Mouse (Mus musculus) stomach, embryonic 16.5 days (tissue): ENCODE results near the gene Eef1akmt1. TPM values are rescaled to one million over a fixed set of nuclear protein-coding genes. Genes with fewer than 3 reads are reported as not detected.

Source experiments
- ATAC-seq: fragments of 200-750 bp; cut with Nextera tagmentation; 2 replicates; pipeline ENCODE4 v1.8.0; 2017; ENCODE audit warnings: moderate number of reproducible peaks, moderate TSS enrichment; ENCODE audit not compliant: insufficient read depth, low FRiP score
- H3K27ac ChIP-seq: fragments of 300-500 bp; sonication (generic); 2 replicates; pipeline ENCODE4 v1.5.1; 2014; ENCODE audit warnings: low read length
- H3K27me3 ChIP-seq: fragments of 300-500 bp; sonication (generic); 2 replicates; pipeline ENCODE4 v1.6.1; 2014; ENCODE audit warnings: low read length, control low read depth, mixed read lengths; ENCODE audit not compliant: control insufficient read depth, insufficient read depth
- H3K36me3 ChIP-seq: fragments of 300-500 bp; sonication (generic); 2 replicates; pipeline ENCODE4 v1.6.1; 2014; ENCODE audit warnings: low read length; ENCODE audit not compliant: control insufficient read depth, insufficient read depth
- H3K4me1 ChIP-seq: fragments of 300-500 bp; sonication (generic); 2 replicates; pipeline ENCODE4 v1.6.1; 2014; ENCODE audit warnings: low read length, control low read depth, mixed read lengths; ENCODE audit not compliant: control insufficient read depth, insufficient read depth
- H3K4me2 ChIP-seq: fragments of 300-500 bp; sonication (generic); 2 replicates; pipeline ENCODE4 v1.6.1; 2014; ENCODE audit warnings: low read depth, low read length, mixed read lengths
- H3K4me3 ChIP-seq: fragments of 300-500 bp; sonication (generic); replicated peaks from 2 replicates; pipeline ENCODE4 v1.5.1; 2014; ENCODE audit warnings: mild to moderate bottlenecking, low read length
- H3K9ac ChIP-seq: fragments of 300-500 bp; sonication (generic); 2 replicates; pipeline ENCODE4 v1.6.1; 2014; ENCODE audit warnings: low read length
- H3K9me3 ChIP-seq: fragments of 300-500 bp; sonication (generic); replicated peaks from 2 replicates; pipeline ENCODE4 v1.6.1; 2016; ENCODE audit warnings: low read length, control low read depth; ENCODE audit not compliant: control insufficient read depth
- WGBS: fragments of 180-500 bp; shearing (Covaris S2); extraction: QIAGEN DNeasy Blood & Tissue Kit; methylation state at CpG from one replicate; pipeline ENCODE4 v1.1.7; 2014; 5-methylcytosine and 5-hydroxymethylcytosine counted together
- polyA plus RNA-seq: library from polyadenylated mRNA; unstranded; fragments of >200 nt; fragmentation: Nextera tagmentation; extraction: Ambion mirVana; gene quantifications from 2 replicates; pipeline ENCODE4 v1.2.1, GENCODE M21; 2015

The Eef1akmt1 gene
- polyA plus RNA-seq, 1 experiment from 2014 or later: 75.3 TPM

DNA sequence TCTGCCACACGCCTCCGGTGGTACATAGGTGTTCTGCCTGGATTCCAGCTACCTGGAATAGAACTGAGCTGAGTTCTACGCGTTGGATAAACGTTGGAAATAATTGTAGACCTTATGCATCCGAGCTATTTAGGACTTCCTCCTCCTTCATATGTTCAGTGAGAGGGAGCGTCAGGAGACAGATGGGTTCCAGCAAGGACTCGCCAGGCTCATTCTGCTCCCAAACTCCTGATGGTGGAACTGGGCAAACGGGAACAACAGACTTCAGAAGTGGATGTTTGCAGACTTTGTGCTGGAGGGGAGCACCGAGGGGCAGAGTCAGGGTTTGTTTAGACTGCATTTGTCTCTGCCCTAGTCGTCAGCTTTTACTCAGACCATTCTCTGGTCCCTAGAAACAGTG, 30.7 kb downstream of the Eef1akmt1 start:
- peaks cover 21% of the 10 kb centered on the region for H3K4me1 ChIP-seq
- H3K27me3 ChIP-seq: no peaks in the 10 kb centered on the region
- H3K36me3 ChIP-seq: no peaks in the 10 kb centered on the region
- 63% methylated on average over 11 of the region's 11 CpGs for WGBS
- no peak overlapping the region for H3K4me2 ChIP-seq
- no peak overlapping the region for H3K27ac ChIP-seq
- H3K9ac ChIP-seq: no peak overlapping the region; the same call in 1 of the 2 replicates
- ATAC-seq: no peak
- H3K4me3 ChIP-seq: no peak overlapping the region
- H3K9me3 ChIP-seq: no peaks in the 10 kb centered on the region

DNA sequence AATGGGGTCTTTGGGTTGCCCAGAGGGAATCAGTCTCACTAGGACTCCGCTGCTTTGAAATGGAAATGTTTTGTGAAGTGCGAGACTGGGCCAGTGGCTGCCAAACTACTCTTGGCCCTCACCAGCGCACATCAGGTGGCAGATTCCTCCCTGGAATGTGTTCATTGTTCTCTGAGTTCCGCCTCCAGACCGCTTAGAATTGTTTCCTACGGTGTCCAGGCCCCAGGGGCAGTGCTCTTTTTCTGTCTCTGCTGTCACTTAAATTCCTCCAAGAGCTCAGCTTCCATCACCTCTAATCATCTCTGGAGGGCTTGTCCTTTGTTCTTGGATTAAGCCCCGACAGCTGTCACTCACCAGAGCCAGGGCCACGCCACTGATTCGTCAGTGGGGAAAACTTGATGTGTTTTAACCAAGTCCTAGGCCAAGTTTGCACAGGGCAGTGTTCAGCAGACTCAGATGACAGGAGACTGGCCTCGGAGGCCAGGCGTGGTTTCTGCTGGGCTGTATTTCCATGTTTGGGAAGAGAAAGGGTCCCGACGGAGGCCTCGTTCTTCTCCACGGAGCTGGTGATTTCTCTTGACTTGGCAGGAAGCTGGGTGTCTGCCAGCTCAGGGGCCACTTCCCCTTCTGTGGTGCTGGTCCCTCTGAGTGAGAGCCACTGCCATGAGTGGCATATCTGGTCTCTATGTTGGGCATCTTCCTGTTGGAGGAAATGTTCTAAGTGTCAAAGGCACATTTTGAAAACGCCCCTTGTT, 34.0 kb downstream of the Eef1akmt1 start:
- no peak overlapping the region for H3K4me3 ChIP-seq
- H3K36me3 ChIP-seq: no peaks in the 10 kb centered on the region
- H3K4me1 ChIP-seq: peaks cover 36% of the 10 kb centered on the region
- peak overlapping the region; percentile 39 for H3K27ac ChIP-seq
- no peaks in the 10 kb centered on the region for H3K27me3 ChIP-seq
- 26% methylated on average over 16 of the region's 16 CpGs for WGBS
- no peaks in the 10 kb centered on the region for H3K9me3 ChIP-seq
- peak overlapping the region; percentile 24; the same call in 1 of the 2 replicates for H3K4me2 ChIP-seq
- ATAC-seq: peak; percentile 27; the same call in 1 of the 2 replicates
- H3K9ac ChIP-seq: peak overlapping the region; percentile 62

DNA sequence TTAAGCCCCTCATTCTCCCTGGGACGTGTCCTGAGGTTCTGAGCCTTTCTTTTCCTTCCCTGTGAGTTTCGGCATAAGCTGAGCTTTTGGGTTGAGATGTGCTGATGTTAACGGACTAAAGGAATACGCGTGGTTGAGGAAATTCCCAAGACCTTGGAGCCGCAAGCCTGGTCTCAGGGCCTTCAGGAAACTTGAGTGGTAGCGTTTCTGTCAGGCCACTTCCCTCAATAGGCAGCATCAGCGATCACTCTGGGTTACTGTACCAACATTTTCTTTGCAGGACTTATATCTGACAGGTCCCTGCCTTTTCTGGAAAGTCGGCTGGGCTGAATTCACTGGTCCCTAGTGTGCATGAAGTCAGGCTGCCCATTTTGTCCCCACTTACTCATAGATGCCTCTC, 34.6 kb downstream of the Eef1akmt1 start:
- H3K4me2 ChIP-seq: no peak overlapping the region
- no peaks in the 10 kb centered on the region for H3K27me3 ChIP-seq
- no peak for ATAC-seq
- no peak overlapping the region for H3K4me3 ChIP-seq
- no peaks in the 10 kb centered on the region for H3K9me3 ChIP-seq
- H3K36me3 ChIP-seq: no peaks in the 10 kb centered on the region
- WGBS: 59% methylated on average over 9 of the region's 9 CpGs
- H3K4me1 ChIP-seq: peaks cover 36% of the 10 kb centered on the region
- no peak overlapping the region for H3K9ac ChIP-seq
- peak overlapping the region; percentile 39 for H3K27ac ChIP-seq

DNA sequence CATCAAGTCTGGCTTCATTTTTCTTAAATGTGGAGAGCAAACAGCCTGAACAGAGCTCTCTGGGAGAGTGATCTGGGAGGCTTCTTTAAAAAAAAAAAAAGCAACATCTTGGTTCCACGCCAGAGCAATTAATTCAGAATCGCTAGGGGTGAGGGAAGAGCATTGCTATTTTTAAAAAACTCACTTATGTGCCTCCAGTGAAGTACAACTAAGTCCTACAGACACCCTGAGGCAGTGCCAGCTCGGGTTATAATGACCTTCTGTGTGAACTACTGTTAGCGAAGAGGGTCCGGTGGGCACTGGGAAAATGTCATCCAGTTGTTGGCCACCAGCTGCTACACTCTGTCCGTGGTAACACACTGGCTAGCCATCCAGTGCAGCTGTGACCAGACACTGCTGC, 35.8 kb downstream of the Eef1akmt1 start:
- Histone ChIP-seq H3K9me3 (no peaks in the 10 kb centered on the region), H3K4me2 (0 out of 2 replicates have a peak overlapping the region, but pooled peaks have one; percentile 6), H3K4me1 (peaks cover 36% of the 10 kb centered on the region), H3K4me3 (no peak overlapping the region), H3K27me3 (no peaks in the 10 kb centered on the region), H3K27ac (peak overlapping the region; percentile 92), H3K36me3 (no peaks in the 10 kb centered on the region), H3K9ac (no peak overlapping the region)
- peak; percentile 39; the same call in 1 of the 2 replicates for ATAC-seq
- WGBS: 38% methylated on average over 6 of the region's 6 CpGs

DNA sequence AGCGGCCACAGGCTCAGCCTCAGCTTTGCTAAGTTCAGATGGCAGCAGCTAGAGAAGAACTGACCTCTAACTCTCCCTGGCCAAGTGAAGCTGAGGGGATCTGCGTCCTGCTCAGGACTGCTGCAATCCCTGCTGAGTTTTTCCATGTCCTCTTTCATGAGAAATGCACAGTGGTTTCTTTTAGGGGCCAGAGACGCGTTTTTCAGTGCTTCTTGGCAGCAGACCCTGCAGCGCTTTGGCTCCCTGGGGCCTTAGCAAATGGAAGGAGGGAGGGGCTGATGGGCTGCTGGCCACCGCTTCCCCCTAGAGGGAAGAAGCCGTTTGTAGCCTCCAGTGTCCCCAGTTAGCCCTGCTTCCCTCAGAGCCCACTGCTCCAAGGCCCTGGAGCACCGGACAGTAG, 36.5 kb downstream of the Eef1akmt1 start:
- Histone ChIP-seq H3K4me2 (peak overlapping the region; percentile 5; the same call in 1 of the 2 replicates), H3K9me3 (no peaks in the 10 kb centered on the region), H3K4me3 (no peak overlapping the region), H3K36me3 (no peaks in the 10 kb centered on the region), H3K9ac (peak overlapping the region; percentile 44; the same call in 1 of the 2 replicates), H3K4me1 (peaks cover 36% of the 10 kb centered on the region), H3K27me3 (no peaks in the 10 kb centered on the region), H3K27ac (peak overlapping the region; percentile 92)
- WGBS: 21% methylated on average over 8 of the region's 8 CpGs
- peak; percentile 80; the same call in 1 of the 2 replicates for ATAC-seq

DNA sequence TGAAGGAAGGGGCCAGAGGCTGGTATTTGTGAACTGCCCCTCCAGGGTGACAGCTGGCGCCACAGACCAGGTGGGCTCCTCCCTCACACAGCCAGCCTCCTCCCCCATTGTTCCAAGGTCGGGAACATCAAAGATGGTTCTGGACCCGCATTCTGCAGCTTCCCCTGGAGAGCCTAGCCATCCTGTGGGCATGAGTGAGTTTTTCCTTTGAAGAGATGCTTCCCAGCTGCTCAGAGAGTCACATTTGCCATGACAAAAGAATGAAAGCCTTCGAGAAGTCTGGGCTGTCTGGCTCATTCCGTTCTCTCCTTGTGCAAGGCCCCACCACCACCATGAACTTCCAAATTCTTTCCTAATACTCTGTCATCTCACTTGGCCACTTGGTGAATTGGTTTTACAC, 37.1 kb downstream of the Eef1akmt1 start:
- 20% methylated on average over 5 of the region's 5 CpGs for WGBS
- Histone ChIP-seq H3K27me3 (no peaks in the 10 kb centered on the region), H3K4me1 (peaks cover 36% of the 10 kb centered on the region), H3K9ac (peak overlapping the region; percentile 44; the same call in 1 of the 2 replicates), H3K4me2 (0 out of 2 replicates have a peak overlapping the region, but pooled peaks have one; percentile 5), H3K36me3 (no peaks in the 10 kb centered on the region), H3K27ac (peak overlapping the region; percentile 92), H3K4me3 (no peak overlapping the region), H3K9me3 (no peaks in the 10 kb centered on the region)
- no peak for ATAC-seq

DNA sequence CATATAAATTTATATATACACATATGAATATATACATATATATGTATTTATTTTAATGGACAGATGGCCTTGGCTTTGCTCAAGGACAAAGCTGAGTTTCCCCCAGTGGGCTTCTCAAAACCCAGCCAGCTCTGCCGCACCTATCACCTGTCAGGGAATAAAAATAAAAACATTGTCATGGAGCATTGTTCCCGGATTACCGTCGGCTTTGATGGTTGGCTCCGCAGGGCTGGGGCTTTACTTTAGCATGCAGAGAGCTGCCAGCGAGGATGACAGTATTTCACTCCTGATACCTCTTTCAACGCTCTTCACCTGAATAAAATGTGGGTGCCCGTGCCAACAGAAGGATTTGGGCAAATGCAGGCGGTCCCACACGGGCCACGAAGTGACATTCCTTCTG, 37.6 kb downstream of the Eef1akmt1 start:
- H3K4me3 ChIP-seq: no peak overlapping the region
- H3K27me3 ChIP-seq: no peaks in the 10 kb centered on the region
- peaks cover 36% of the 10 kb centered on the region for H3K4me1 ChIP-seq
- no peaks in the 10 kb centered on the region for H3K36me3 ChIP-seq
- 0 out of 2 replicates have a peak overlapping the region, but pooled peaks have one; percentile 92 for H3K27ac ChIP-seq
- H3K4me2 ChIP-seq: no peak overlapping the region
- WGBS: 36% methylated on average over 11 of the region's 11 CpGs
- no peaks in the 10 kb centered on the region for H3K9me3 ChIP-seq
- ATAC-seq: no peak
- no peak overlapping the region for H3K9ac ChIP-seq

DNA sequence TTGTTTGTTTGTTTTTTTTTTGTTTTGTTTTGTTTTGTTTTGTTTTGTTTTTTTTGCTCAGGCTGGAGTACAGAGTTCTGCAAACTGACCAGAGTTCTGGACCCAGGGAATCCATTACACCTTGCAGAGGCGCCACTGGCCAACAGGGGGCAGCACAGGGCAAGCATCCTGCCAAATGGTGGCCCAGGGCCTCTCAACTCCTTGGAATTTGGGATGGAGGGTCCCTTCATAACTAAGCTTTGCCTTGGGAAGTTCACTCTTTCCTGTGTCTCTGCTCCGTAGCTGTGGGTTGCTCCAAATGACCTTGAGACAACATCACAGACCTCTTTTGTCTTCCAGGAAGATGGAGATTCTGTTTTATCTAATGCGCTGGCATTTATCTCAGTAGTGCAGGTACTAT, 38.2 kb downstream of the Eef1akmt1 start:
- no peak for ATAC-seq
- no peaks in the 10 kb centered on the region for H3K36me3 ChIP-seq
- H3K4me3 ChIP-seq: no peak overlapping the region
- H3K4me1 ChIP-seq: peaks cover 36% of the 10 kb centered on the region
- no peaks in the 10 kb centered on the region for H3K9me3 ChIP-seq
- H3K9ac ChIP-seq: no peak overlapping the region
- 50% methylated on average over 3 of the region's 3 CpGs for whole genome bisulfite sequencing
- H3K4me2 ChIP-seq: no peak overlapping the region
- H3K27ac ChIP-seq: no peak overlapping the region
- H3K27me3 ChIP-seq: no peaks in the 10 kb centered on the region

DNA sequence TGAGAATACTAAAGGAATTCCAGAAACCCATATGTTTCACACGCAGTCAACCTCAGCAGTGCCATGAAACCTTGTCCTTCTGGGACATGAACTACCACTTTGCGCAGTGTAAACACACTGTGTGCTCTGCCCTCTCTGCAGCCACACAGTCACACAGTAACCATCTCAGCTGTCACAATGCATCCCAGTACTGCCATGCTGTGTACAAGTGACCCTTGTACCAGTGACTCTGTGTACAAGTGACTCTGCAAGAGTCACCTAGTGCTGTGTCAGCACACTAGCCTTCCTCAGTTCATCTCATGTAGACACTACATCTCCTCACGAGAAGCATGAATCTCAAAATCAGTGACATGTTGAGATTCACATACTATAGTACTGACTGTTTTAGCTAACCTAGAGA, 38.8 kb downstream of the Eef1akmt1 start:
- ATAC-seq: no peak

More for the DNA sequence above, 38.8 kb downstream of the Eef1akmt1 start:
- Histone ChIP-seq H3K27me3 (no peaks in the 10 kb centered on the region), H3K36me3 (no peaks in the 10 kb centered on the region), H3K9me3 (no peaks in the 10 kb centered on the region), H3K4me3 (no peak overlapping the region), H3K4me1 (peaks cover 29% of the 10 kb centered on the region), H3K27ac (no peak overlapping the region), H3K4me2 (no peak overlapping the region), H3K9ac (no peak overlapping the region)
- WGBS: 84% methylated on average over 3 of the region's 3 CpGs
